Mouse (Mus musculus): ENCODE results near the gene Clstn1. TPM values are rescaled to one million over a fixed set of nuclear protein-coding genes. Genes with fewer than 3 reads are reported as not detected.
A peak's percentile ranks its signal among the peaks of the same experiment; 100 is the strongest.

Clstn1 gene
- polyA plus RNA-seq, 1 experiment = 1.4 TPM

- TF ChIP-seq POLR2A (IDR thresholded peaks at IDR 0.05; ENCODE audit: borderline replicate concordance, low read depth, low read length) (no peak), CTCF (IDR thresholded peaks at IDR 0.05; ENCODE audit: low read depth, low read length) (no peak)
- Histone ChIP-seq H3K4me3 (ENCODE audit: insufficient read depth, low read length) (no peak overlapping the region), H3K4me1 (ENCODE audit: control insufficient read depth, insufficient read depth, low read length) (no peaks in the 10 kb centered on the region), H3K27ac (ENCODE audit: insufficient read depth, low read depth, low read length) (no peak overlapping the region)
These were observed 92.9 kb downstream of the Clstn1 start for GRCm38 (mm10) chr4:149679056-149679770.

GRCm38 (mm10) chr4:149683875-149684274 is 97.6 kb downstream of the Clstn1 start:
- no peak overlapping the region for H3K4me3 ChIP-seq (ENCODE audit: insufficient read depth, low read length)
- TF ChIP-seq POLR2A (IDR thresholded peaks at IDR 0.05; ENCODE audit: borderline replicate concordance, low read depth, low read length) (no peak), CTCF (IDR thresholded peaks at IDR 0.05; ENCODE audit: low read depth, low read length) (no peak)
- no peaks in the 10 kb centered on the region for H3K4me1 ChIP-seq (ENCODE audit: control insufficient read depth, insufficient read depth, low read length)
- no peak overlapping the region for H3K27ac ChIP-seq (ENCODE audit: insufficient read depth, low read depth, low read length)

GRCm38 (mm10) chr4:149684841-149685623 is 98.8 kb downstream of the Clstn1 start:
- TF ChIP-seq POLR2A (IDR thresholded peaks at IDR 0.05; ENCODE audit: borderline replicate concordance, low read depth, low read length) (no peak), CTCF (IDR thresholded peaks at IDR 0.05; ENCODE audit: low read depth, low read length) (no peak)
- no peak overlapping the region for H3K4me3 ChIP-seq (ENCODE audit: insufficient read depth, low read length)
- no peaks in the 10 kb centered on the region for H3K4me1 ChIP-seq (ENCODE audit: control insufficient read depth, insufficient read depth, low read length)
- no peak overlapping the region for H3K27ac ChIP-seq (ENCODE audit: insufficient read depth, low read depth, low read length)

- Histone ChIP-seq H3K4me1 (ENCODE audit: control insufficient read depth, insufficient read depth, low read length) (peaks cover 11% of the 10 kb centered on the region; the same call in 1 of the 2 replicates), H3K4me3 (ENCODE audit: insufficient read depth, low read length) (no peak overlapping the region), H3K27ac (ENCODE audit: insufficient read depth, low read depth, low read length) (no peak overlapping the region)
- no peak for TF ChIP-seq POLR2A (IDR thresholded peaks at IDR 0.05; ENCODE audit: borderline replicate concordance, low read depth, low read length)
- no peak for TF ChIP-seq CTCF (IDR thresholded peaks at IDR 0.05; ENCODE audit: low read depth, low read length)
These were observed 102.6 kb downstream of the Clstn1 start for GRCm38 (mm10) chr4:149688861-149689260.

- H3K4me1 ChIP-seq (ENCODE audit: control insufficient read depth, insufficient read depth, low read length) = peaks cover 12% of the 10 kb centered on the region
- no peak overlapping the region for H3K4me3 ChIP-seq (ENCODE audit: insufficient read depth, low read length)
- no peak overlapping the region for H3K27ac ChIP-seq (ENCODE audit: insufficient read depth, low read depth, low read length)
- TF ChIP-seq POLR2A (IDR thresholded peaks at IDR 0.05; ENCODE audit: borderline replicate concordance, low read depth, low read length) = no peak
- no peak for TF ChIP-seq CTCF (IDR thresholded peaks at IDR 0.05; ENCODE audit: low read depth, low read length)
These were observed 103.8 kb downstream of the Clstn1 start for GRCm38 (mm10) chr4:149689822-149690700.

- H3K4me3 ChIP-seq (ENCODE audit: insufficient read depth, low read length) = no peak overlapping the region
- H3K27ac ChIP-seq (ENCODE audit: insufficient read depth, low read depth, low read length) = no peak overlapping the region
- TF ChIP-seq CTCF (IDR thresholded peaks at IDR 0.05; ENCODE audit: low read depth, low read length) = no peak
- no peak for TF ChIP-seq POLR2A (IDR thresholded peaks at IDR 0.05; ENCODE audit: borderline replicate concordance, low read depth, low read length)
- H3K4me1 ChIP-seq (ENCODE audit: control insufficient read depth, insufficient read depth, low read length) = peaks cover 19% of the 10 kb centered on the region
These were observed 104.6 kb downstream of the Clstn1 start for GRCm38 (mm10) chr4:149690828-149691280.

- Histone ChIP-seq H3K4me3 (ENCODE audit: insufficient read depth, low read length) (no peak overlapping the region), H3K27ac (ENCODE audit: insufficient read depth, low read depth, low read length) (no peak overlapping the region)
These were observed 105.1 kb downstream of the Clstn1 start for GRCm38 (mm10) chr4:149691368-149691767.

GRCm38 (mm10) chr4:149696189-149696971 is 110.1 kb downstream of the Clstn1 start:
- Histone ChIP-seq H3K4me1 (ENCODE audit: control insufficient read depth, insufficient read depth, low read length) (peaks cover 35% of the 10 kb centered on the region), H3K4me3 (ENCODE audit: insufficient read depth, low read length) (peak overlapping the region; percentile 93), H3K27ac (ENCODE audit: insufficient read depth, low read depth, low read length) (peak overlapping the region; percentile 86)
- TF ChIP-seq POLR2A (IDR thresholded peaks at IDR 0.05; ENCODE audit: borderline replicate concordance, low read depth, low read length) (no peak), CTCF (IDR thresholded peaks at IDR 0.05; ENCODE audit: low read depth, low read length) (no peak)

More at GRCm38 (mm10) chr4:149691368-149691767, 105.1 kb downstream of the Clstn1 start:
- TF ChIP-seq CTCF (IDR thresholded peaks at IDR 0.05; ENCODE audit: low read depth, low read length) = no peak
- no peak for TF ChIP-seq POLR2A (IDR thresholded peaks at IDR 0.05; ENCODE audit: borderline replicate concordance, low read depth, low read length)
- peaks cover 21% of the 10 kb centered on the region for H3K4me1 ChIP-seq (ENCODE audit: control insufficient read depth, insufficient read depth, low read length)
